ENCODE assay signal across 8 mouse cellular contexts in the genomic region with DNA sequence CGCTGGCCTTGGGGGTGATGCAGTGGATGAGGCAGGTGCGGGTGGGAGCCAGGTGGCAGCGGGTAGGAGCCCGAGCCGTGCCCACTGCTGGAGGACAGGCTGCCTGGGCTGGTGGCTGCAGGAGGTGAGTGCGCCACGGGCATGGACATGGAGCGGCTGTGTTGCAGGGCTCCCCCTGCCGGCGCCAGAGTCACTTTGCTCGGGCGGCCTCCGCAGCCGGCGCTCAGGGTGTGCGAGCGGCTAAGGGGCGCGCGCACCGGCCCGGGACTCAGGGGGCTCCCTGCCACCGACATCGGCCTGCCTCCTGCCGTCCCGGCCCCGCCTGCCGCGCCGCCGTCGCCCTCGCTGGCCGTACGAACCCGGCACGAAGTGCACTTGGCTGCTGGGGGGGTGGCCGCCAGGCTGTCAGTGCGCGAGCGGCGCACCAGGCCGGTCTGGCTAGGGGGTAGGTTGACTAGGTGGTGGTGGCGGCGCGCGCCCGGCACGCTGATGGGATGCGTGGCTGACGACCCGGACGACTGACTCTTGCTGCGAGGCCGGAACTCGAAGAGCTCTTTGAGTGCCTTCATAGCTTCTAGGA. TPM values are rescaled to one million over a fixed set of nuclear protein-coding genes. Genes with fewer than 3 reads are reported as not detected.
DNase-seq lines count a peak whose midpoint lies in the region; ATAC-seq lines count a peak whose summit lies in the region.

No protein-coding gene starts in this region.

- H3K27ac ChIP-seq in intestine, embryonic 14.5 days (ENCODE audit: low read depth) = peak overlapping the region; percentile 97

- H3K27me3 ChIP-seq in intestine, embryonic 14.5 days (replicated peaks; ENCODE audit: control insufficient read depth, insufficient read depth, low read length) = no peaks in the 10 kb centered on the region

- DNase-seq in adipocyte (ENCODE audit: low spot score) = peak; percentile 88
- peak; percentile 88 for DNase-seq in embryo, embryonic 10 days (ENCODE audit: low spot score)
- DNase-seq in gastrocnemius, postnatal 14 days = peak; percentile 90
- peak; percentile 93 for DNase-seq in intestine, embryonic 14.5 days (ENCODE audit: low spot score)
- peak; percentile 87 to 93 for DNase-seq in left cerebral cortex, postnatal 14 days (ENCODE audit: low spot score in 2 of 2)
- DNase-seq in right cerebral cortex, postnatal 14 days = peak; percentile 89
- peak; percentile 81 to 89 for DNase-seq in urinary bladder, postnatal 36 days (ENCODE audit: low spot score in 2 of 2)

- WGBS in intestine, embryonic 14.5 days = under 1% methylated on average over 56 of the region's 56 CpGs

- peaks cover 46% of the 10 kb centered on the region for H3K4me1 ChIP-seq in intestine, embryonic 14.5 days (replicated peaks; ENCODE audit: control insufficient read depth, insufficient read depth, low read length)

- H3K4me2 ChIP-seq in intestine, embryonic 14.5 days (ENCODE audit: low read length) = peak overlapping the region; percentile 93

- peak; percentile 54 for ATAC-seq in intestine, embryonic 14.5 days (replicated peaks; ENCODE audit: low FRiP score, low TSS enrichment, low read depth)
- peak; percentile 50 for ATAC-seq in megakaryocyte-erythroid progenitor cell, adult 5-6 weeks (replicated peaks; ENCODE audit: low FRiP score, low TSS enrichment, poor library complexity, severe bottlenecking)

- H3K36me3 ChIP-seq in intestine, embryonic 14.5 days (ENCODE audit: control insufficient read depth, insufficient read depth, low read length) = peaks cover 9% of the 10 kb centered on the region; the same call in 1 of the 2 replicates

- intact Hi-C loops in gastrocnemius, postnatal 14 days (cut with DNase I; ENCODE audit: low total_unique reads) = loop anchor here (5.0 to 10.0 kb wide), 3 partner anchors 168 to 430 kb away; no protein-coding TSS in a partner anchor
- intact Hi-C loops in left cerebral cortex, postnatal 14 days (cut with DNase I) = loop anchor here (2.0 to 10.0 kb wide), 6 partner anchors 82 to 568 kb away; no protein-coding TSS in a partner anchor

- no peaks in the 10 kb centered on the region for H3K9me3 ChIP-seq in intestine, embryonic 14.5 days (ENCODE audit: control insufficient read depth, low read length)

- peak overlapping the region; percentile 94 for H3K9ac ChIP-seq in intestine, embryonic 14.5 days (ENCODE audit: low read length)

- peak overlapping the region; percentile 73 for H3K4me3 ChIP-seq in intestine, embryonic 14.5 days (ENCODE audit: low read depth, low read length)

RNA-seq across cellular contexts. Expression of gene Irs2, which starts 1.2 kb away (rescaled TPM):
- 10 to 100 TPM in 1 of 2 experiments, 1 to 10 TPM in 1; 7.9 to 12.3 TPM for total RNA-seq in gastrocnemius, postnatal 14 days (2021)
- polyA plus RNA-seq in intestine, embryonic 14.5 days (2014; fragmentation: Nextera tagmentation; extraction: Ambion mirVana) = 4.5 and 5.5 TPM in 2 replicates
- total RNA-seq in left cerebral cortex, postnatal 14 days (2021) = 10 to 100 TPM; 53.0 to 60.0 TPM
- total RNA-seq in megakaryocyte-erythroid progenitor cell, adult 5-6 weeks (2014; fragmentation: Nextera tagmentation) = 11.8 and 12.7 TPM in 2 replicates
- 4.3 and 6.5 TPM in 2 replicates for total RNA-seq in megakaryocyte-erythroid progenitor cell, adult 5-6 weeks (2017)

Comparison
In these comparisons a context has a peak if more than half of its experiments do, and no peak if none do; other contexts are left out.
1. Peak in every context shown above with its lines: DNase-seq, ATAC-seq, H3K4me3 ChIP-seq and H3K27ac ChIP-seq.